Mouse (Mus musculus): ENCODE measurements around the gene Mindy4.

Gene Mindy4

DNA sequence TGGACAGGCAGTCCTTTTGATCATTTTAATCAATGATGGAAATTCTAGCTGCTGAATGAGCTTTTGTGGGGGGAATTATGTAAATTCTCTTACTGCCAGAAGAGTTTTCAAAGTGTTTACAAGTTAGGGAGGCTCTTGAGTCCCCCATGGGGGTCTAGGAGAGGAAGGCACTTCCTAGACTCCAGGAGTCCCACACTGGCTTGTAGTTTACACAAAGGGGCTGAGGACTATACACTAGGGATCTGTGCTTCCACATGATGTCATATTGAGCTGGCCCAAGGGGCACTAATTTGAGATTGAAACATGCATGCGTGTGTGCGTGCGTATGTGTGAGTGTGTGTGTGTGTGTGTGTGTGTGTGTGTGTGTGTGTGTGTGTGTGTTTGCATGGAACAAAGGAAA lies 748 bp downstream of the Mindy4 start:
- in situ Hi-C loops (cut with MseI, MboI): no loop called here

DNA sequence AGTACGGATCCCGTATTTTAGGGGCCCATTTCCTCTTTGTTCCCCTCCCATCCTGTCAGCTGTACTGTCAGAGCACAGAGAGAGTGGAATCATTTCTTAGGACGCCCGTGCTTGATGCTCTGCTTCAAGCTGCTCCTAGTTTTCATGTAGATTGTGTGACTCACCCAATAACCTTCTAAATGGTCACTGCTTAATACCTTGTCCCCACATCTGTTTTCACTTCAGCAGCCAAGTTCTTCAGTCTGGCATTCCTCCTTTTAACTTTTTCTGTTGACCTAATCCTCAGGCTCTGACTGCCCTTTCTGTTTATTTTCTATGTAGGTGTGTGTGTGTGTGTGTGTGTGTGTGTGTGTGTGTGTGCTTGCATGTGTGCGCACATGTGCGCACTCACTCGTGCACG lies 4.6 kb downstream of the Mindy4 start:
- in situ Hi-C loops (cut with MseI, MboI): no loop called here

DNA sequence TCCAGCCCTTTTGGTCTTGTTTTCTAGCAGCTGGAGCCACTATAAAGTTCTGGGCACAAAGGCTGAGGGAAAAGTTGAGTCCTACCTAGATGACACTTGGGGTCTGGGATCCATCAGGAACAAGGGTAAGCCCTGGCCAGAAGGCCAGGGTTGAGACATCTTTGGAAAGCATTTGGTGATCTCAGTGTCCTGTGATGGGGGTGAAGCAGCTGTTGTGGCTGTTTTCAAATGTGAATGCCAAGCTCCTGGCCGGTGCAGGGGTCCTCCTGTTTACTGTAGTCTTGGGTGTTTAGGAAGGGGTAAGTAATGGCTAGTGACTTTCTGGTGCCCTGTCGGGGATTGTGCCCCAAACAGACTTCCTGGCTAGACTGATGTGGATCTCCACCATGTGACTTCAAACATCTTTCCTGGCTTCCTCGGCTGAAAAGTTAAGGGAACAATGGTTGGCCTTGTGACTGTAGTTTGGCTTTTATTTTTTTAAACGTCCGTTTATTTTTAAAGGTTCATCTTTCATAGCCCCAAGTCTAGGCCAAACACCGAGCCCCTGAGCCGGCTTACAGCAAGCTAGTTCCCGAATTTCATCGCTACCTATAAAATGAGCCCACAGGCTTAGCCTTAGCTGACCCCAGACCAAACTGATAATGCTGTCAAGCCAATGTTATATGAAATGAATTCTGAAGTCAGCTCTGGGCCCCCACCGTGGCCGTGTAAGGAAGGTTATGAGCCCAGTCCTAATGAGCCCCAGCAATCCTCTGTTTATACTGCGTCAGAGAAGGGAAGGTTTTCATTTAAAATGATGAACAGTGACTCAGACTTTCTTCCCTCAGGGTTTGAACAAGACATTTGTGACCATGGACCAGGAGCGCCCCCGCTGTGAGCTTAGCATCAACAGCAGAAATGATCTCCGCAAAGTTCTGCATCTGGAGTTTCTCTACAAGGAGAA lies 7.5 kb downstream of the Mindy4 start:
- in situ Hi-C loops (cut with MseI, MboI): no loop called here

DNA sequence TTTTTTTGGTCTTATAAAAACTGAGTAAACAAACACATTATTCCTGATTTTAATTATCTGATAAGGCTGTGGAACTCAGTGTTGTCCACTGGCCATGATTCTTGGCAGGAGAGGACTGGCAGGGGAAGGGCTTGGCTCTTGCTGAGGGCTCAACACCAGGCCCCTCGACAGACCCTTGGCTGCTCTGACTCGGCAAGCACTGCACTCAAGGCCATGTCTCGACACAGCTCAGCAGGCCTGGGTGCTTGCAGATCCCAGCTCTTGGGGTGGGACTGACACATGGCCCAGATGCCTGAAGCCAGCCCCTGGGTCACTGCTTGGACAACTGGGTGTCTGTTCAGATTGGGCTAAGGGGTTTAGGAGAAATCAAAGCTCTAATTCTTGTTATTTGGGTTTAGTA lies 11.4 kb downstream of the Mindy4 start:
- in situ Hi-C loops (cut with MseI, MboI): no loop called here

DNA sequence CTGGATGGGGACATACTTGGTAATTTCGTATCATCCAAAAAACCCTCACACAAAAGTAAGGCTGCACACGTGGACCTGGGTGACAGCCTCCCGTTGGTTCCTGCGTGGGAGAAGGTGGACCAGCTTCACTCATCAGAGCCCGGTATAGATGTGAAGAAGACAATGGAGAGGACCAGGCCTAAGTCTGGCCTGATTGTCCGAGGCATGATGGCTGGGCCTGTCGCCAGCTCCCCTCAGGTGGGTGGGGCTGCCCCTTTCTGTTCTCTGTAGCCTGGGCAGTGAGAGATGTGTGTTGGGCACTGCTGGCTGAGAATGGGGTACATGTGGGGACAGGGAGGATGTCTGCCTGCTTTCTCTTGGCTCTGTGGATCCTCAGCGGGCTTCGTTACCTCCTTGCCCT lies 15.0 kb downstream of the Mindy4 start:
- in situ Hi-C loops (cut with MseI, MboI): no loop called here

DNA sequence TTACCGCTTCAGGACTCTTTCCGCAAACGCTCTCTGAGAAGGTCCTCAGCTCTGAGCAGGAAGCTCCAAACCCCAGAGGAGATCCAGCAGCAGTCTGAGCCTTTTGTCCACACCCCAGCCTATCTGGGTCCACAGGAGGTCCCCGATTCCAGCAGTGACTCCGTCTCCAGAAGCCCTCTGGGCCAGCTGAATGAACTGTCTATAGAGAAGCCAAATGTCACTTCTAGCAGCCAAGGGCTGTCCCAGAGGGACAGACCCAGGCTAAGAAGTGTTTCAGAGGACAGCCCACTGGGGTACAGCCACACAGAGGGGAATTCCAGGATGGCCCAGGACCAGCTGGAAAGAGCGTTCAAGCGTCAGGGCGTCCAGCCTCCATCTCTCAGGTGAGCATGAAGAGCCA lies 20.8 kb downstream of the Mindy4 start:
- in situ Hi-C loops (cut with MseI, MboI): no loop called here

DNA sequence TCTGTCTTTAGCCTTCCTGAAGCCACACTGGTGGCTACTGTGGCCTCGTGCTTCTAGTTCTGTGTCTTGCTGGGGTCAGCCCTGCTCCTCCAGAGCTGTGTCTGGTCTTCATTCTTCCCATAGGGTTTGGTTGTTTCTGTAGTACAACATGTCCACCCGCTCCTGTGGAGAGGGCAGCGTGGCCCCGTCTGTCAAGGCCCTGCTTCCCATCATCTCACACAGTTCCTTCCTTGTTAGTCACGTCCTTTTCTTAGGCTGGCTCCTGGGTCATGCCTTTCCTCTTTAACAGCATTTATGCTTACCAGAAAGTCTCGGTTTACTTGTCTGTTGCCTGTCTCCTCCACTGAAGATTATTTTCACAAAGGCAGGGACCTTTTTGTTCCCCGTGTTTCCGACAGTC lies 26.9 kb downstream of the Mindy4 start:
- in situ Hi-C loops (cut with MseI, MboI): loop anchor here (5.0 to 10.0 kb wide), 3 partner anchors 152 to 275 kb away; no protein-coding TSS in a partner anchor

DNA sequence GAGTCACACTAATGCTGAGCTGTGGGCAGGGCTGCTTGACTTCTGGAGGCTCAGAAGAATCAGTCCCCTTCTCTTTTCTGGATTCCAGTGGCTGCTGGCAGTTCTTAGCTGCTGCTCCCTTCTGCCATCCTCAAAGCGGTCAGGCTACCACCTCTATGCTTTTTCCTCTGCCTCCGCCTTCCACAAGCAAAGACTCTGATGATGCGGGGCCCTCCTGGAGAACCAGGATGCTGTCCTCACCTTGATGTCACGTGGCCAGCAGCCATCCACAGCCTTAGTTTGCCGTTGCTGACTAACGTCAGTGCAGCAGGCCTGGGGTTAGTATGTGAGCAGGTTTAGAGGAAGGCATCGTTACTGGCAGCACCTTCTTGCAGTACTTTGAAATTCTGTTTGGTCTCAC lies 28.9 kb downstream of the Mindy4 start:
- in situ Hi-C loops (cut with MseI, MboI): loop anchor here (5.0 to 10.0 kb wide), 3 partner anchors 150 to 273 kb away; no protein-coding TSS in a partner anchor

DNA sequence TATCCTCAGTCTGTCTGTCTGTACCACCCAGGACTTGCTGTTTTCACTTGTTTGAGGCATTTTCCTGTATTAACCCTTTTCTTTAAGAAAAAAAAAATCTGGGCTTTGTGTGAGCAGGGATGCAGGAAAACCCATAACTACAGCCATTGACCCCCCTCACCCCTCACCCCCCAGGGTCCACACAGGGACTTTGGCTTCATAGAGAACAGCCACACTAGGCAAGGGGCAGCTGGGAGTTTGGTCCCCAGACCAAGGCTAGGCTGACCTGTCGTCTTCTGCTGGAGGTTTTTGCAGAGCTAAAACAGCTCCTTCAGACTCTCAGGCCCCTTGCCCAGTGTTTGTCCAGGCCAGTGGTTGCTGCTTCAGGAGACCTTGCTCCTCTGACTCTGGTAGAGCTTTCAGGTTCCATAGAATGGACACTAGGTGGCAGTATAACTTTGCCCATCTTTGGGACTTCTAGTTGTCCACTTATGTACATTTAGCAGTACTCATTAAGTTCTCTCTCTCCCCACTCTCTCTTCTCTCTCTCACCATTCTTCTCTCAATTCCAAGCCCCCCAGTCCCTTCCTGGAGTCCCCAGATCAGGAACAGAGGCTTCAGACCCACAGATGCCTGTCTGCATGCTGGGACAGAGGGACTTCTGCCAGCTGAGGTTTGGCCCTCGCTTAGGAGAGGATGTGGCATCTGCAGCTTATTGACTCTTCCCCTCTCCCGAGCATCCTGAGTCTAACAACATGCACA lies 29.5 kb downstream of the Mindy4 start:
- in situ Hi-C loops (cut with MseI, MboI): loop anchor here (5.0 to 10.0 kb wide), 3 partner anchors 150 to 272 kb away; no protein-coding TSS in a partner anchor

DNA sequence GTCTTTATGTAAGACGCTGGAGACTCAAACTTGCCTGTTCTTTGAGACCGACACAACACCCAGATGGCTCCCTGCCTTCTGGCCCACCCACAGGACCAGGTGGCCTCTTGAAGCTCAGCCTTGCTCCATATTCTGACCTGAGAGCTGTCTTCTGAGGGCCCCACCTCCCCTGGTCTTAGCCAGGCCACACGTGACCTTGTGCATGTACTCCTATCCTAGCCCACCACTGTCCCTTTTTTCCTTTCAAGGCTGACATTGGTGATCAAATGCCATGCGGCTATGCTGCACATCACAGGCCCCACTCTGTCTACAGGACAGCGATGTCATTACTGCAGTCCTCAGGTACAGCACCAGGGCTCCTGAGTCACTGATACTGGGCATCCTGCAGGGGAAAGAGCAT lies 30.1 kb downstream of the Mindy4 start:
- in situ Hi-C loops (cut with MseI, MboI): loop anchor here (5.0 to 10.0 kb wide), 3 partner anchors 149 to 271 kb away; no protein-coding TSS in a partner anchor

DNA sequence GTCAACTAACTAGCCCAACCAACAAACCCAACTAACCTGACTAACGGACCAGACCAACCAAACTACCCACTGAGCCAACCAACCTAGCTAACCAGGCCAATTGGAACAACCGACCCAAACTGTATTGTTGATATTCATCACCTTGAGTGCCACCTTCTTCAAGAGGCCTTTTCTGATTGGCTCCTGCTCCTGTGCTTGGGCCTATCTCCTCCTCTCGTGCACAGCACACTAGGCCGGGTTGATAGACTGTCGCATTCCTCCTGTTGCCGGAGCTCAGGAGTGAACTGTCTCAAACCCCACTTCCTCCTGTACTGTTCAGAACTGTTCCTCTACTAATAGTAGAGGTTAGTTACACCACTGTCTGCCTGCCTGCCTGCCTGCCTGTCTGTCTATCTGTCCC lies 31.5 kb downstream of the Mindy4 start:
- in situ Hi-C loops (cut with MseI, MboI): loop anchor here (5.0 to 10.0 kb wide), 3 partner anchors 148 to 270 kb away; no protein-coding TSS in a partner anchor

DNA sequence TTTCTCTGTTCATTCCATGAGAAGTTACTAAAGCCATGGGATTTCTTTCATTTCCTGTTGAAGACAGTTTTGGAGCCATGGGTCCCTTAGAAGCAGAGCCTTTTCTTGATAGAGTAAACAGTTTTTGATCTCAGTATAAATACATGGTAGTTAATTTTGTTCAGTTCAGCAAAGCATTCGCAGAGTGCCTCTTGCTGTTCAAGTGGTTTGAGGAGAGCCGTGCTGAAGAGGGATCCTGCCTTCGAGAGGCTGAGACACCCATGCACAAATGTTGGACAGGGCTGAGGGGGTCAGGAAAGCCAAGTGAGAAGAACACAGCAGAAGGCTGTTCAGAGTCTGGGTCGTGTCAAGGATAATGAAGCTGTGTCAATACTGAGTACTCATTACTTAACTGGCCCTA lies 32.5 kb downstream of the Mindy4 start:
- in situ Hi-C loops (cut with MseI, MboI): loop anchor here in 1 of 2 experiments (10.0 kb wide), 1 partner anchor 269 kb away; no protein-coding TSS in a partner anchor

DNA sequence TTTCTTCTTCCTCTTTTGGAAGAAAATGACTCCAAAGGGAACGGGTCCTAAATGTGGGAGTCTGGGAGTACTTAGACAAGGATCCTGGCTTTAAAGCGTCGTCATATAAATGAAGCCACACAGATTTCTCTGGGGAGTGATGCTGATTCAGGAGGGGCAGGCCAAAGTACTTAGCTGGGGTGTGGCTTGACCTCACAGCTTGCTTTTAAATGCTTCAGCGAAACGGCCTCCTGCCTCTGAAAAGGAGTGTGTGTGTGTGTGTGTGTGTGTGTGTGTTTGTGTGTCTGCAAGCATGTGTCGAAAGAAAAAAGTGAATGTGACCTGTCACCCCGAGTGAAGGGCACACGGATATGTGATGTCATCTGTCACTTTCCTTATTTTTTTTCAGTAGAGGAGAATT lies 36.7 kb downstream of the Mindy4 start:
- in situ Hi-C loops (cut with MseI, MboI): loop anchor here (10.0 kb wide), 1 partner anchor 265 kb away; no protein-coding TSS in a partner anchor

DNA sequence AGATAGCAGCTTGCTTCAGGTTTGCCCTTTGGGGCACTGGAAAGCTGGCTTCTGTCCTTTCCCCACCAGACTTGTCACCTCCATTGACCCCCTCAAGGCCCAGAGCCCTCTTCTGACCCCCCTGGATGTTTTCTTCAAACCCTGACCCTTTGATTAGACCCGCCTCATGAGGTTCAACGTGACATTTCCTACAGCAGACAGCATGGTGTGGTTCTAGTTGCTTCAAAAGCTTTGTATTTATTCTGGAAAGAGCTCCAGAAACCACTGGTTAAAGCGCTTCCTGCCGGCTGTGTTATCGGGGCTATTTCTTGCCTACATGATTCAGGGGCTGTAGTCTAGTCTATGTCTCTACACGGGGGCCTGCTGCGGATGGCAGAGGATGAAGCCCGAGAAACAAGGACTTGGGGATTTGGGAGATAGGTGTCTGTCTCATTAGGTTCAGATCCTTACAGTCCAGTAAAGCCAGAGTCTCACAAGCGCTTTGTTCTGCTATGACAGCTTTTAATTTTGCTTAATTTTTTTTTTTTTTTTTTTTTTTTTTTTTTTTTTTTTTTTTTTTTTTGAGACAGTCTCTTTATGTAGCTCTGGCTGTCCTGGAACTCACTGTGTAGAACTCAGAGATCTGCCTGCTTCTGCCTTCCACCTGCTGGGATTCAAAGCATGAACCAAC lies 37.5 kb downstream of the Mindy4 start:
- in situ Hi-C loops (cut with MseI, MboI): loop anchor here in 1 of 2 experiments (10.0 kb wide), 1 partner anchor 264 kb away; no protein-coding TSS in a partner anchor

DNA sequence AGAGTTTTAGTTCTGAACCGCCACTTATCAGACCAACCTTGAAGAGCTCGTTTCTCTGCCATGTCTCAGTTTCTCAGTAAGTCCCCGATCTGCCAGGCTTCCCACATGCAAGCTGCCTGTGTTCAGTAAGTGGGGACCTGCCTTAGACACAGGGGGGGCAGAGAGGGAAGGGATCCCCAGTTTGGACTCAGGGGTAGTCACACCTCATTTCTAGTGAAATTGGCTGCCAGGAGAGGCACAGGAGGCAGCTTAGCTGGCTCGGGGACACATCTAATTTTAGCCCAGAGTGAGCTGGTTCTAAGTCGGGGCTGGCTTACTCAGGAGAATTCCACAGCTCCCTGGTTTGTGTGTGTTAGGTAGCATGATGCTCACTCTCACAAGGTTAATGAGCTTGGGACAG lies 38.3 kb downstream of the Mindy4 start:
- in situ Hi-C loops (cut with MseI, MboI): loop anchor here in 1 of 2 experiments (10.0 kb wide), 1 partner anchor 263 kb away; no protein-coding TSS in a partner anchor

DNA sequence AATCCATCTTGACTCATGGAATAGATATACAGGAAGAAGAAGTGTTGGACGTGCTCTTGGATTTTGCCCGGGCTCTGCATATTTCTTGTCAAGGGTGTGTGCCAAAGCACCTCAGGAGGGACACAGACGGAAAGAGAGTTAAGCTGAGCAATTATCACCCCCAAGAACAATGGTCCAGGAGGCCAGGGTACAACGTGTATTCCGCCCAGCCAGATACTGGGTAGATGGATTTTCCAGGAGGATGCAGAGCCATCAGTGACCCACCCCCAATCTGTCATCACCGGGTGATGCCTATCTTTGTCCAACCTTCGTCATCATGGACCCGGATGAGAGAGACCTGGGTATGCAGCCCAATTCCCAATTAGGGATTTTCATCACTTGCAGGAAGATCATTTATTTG lies 42.5 kb downstream of the Mindy4 start:
- in situ Hi-C loops (cut with MseI, MboI): loop anchor here in 1 of 2 experiments (10.0 kb wide), 1 partner anchor 259 kb away; no protein-coding TSS in a partner anchor

DNA sequence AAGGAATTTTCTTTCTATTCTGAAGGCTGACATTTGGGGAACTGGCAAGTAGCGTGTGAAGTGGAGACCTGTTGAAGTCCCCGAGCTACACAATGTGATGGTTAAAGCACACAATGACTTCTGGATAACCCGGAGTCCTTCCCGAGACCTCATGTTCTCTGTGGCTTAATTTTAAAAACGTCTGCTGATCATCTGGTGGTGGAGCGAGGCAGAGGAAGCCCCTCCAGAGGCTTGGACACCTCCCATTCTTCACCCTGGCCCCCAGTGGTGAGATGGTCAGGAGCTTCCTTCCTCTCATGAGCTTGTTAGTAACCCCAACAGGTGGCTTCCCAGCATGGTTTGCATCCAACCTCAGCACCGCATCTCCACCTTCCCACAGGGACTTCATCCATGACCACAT lies 43.3 kb downstream of the Mindy4 start:
- in situ Hi-C loops (cut with MseI, MboI): loop anchor here in 1 of 2 experiments (10.0 kb wide), 1 partner anchor 258 kb away; no protein-coding TSS in a partner anchor

DNA sequence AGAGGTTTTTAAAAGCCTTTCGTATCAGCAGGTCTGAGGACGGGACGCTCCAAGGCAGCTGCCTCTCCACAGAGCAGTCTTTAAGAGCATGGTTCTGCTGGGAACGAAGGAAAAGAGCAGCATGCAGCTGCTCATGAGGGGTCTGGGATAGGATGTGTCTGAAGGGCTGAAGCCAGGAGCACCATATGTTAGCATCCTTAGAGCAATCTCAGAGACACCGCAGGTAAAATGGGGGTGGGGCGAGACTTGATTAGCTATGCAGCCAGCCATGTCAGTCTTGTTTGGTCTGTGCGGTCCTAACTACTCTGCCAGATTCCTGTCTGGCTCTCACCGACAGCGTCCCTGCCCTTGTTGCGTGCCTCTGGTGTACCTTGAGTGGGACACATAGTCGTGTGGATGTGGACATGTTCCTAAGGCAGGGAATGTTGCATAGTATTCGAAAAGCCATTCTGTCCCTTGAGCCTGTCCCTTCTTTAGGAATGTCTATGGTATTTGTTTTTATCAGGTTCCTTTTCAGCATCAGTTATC lies 43.8 kb downstream of the Mindy4 start:
- in situ Hi-C loops (cut with MseI, MboI): loop anchor here in 1 of 2 experiments (10.0 kb wide), 1 partner anchor 258 kb away; no protein-coding TSS in a partner anchor

DNA sequence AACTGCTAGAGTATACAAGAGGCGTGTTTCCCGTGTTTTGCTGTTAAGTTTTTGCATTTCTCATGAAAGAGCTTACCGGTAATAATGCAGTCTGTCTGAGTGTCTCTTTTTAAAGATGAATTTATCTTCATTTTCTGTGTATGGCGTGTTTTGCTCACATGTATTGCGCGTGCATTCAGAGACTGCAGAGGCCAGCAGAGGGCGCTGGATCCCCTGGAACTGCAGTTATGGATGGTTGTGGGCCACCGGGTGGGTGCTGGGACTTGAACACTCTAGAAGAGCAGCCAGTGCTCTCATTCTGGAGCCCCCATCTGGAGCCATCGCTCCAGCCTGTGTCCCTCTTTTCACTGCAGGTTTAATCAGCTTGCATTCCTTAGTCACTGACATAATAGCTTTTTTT lies 46.1 kb downstream of the Mindy4 start:
- in situ Hi-C loops (cut with MseI, MboI): loop anchor here in 1 of 2 experiments (10.0 kb wide), 1 partner anchor 256 kb away; no protein-coding TSS in a partner anchor

DNA sequence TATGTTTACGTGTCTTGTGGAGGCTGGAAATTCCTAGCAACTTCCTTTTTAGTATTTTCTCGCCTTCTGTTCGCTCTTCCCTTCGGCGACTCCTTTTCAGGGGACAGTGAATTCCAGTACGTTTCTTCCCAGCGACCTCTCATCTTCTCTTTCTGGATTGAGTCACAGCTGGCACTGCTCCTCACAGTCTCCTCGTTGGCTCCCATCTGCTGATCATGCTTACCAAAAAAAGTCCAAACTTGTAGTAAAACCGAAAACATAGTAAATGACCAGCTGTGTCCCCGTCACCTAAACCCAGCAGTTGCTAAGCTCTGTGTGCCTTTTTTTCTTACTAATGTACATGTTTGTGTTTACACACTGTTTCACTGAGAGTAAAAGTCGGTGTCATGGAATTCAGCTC lies 47.6 kb downstream of the Mindy4 start:
- in situ Hi-C loops (cut with MseI, MboI): no loop called here

DNA sequence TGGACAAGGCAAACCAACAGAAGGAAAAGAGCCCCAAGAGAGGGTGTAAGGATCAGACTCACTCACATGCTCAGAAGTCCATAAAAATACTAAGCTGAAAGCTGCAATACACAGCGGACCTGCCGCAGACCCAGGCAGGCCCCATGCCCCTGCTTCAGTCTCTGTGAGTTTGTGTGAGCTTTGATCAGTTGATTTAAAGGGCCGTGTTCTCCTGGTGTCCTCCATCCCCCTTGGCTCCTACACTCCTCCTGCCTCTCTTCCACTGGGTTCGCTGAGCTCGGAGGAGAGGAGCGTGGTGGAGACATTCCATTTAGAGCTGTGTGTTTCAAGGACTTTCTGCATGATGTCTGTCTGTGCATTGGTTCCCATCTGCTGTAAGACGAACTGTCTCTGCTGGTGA lies 48.4 kb downstream of the Mindy4 start:
- in situ Hi-C loops (cut with MseI, MboI): no loop called here
